Mouse (Mus musculus) macrophage (primary cell): ENCODE measurements around the gene Chrm1. TPM values are rescaled to one million over a fixed set of nuclear protein-coding genes. Genes with fewer than 3 reads are reported as not detected.

Experiments used
- H3K27ac ChIP-seq: fragments of 350-480 bp; formaldehyde crosslinking; 2 replicates; pipeline ENCODE4 v1.9.0; 2021
- H3K36me3 ChIP-seq: fragments of 350-480 bp; formaldehyde crosslinking; 2 replicates; pipeline ENCODE4 v1.9.0; 2021; ENCODE audit errors: inconsistent target
- H3K4me3 ChIP-seq: fragments of 350-480 bp; formaldehyde crosslinking; 2 replicates; pipeline ENCODE4 v1.9.0; 2021; ENCODE audit errors: inconsistent target
- H3K79me2 ChIP-seq: fragments of 350-480 bp; formaldehyde crosslinking; 2 replicates; pipeline ENCODE4 v1.9.0; 2021; ENCODE audit errors: inconsistent target
- WGBS: methylation state at CpG from one replicate; pipeline ENCODE4 v1.1.7; 2026; ENCODE audit warnings: inconsistent platforms; ENCODE audit not compliant: missing documents; 5-methylcytosine and 5-hydroxymethylcytosine counted together
- polyA plus RNA-seq: library from polyadenylated mRNA; stranded (reverse); fragments of 250-400 nt; gene quantifications from 3 replicates; pipeline ENCODE4 v1.2.4, GENCODE M21; 2018; ENCODE audit warnings: inconsistent platforms
- total RNA-seq, 78 experiments: library from RNA; depleted of rRNA; stranded (reverse); fragments of 250-400 nt; gene quantifications; 1 replicate in 9 of 78; 2 replicates in 24 of 78; 3 replicates in 43 of 78; 4 replicates in 2 of 78; pipeline ENCODE4 v1.2.4; 2018; ENCODE audit warnings: inconsistent platforms in 56 of 78

The Chrm1 gene
- total RNA-seq (2018; cell fraction: chromatin; rRNA removed): not detected
- not detected for total RNA-seq (2018; cell fraction: cytosol; rRNA removed)
- not detected for total RNA-seq (2018; cell fraction: nucleus; rRNA removed)
- polyA plus RNA-seq: not detected in 3 replicates

- H3K27ac ChIP-seq: no peak within 1 kb of the TSS
- 62% methylated on average over 8 of the region's 9 CpGs for WGBS
These were observed at the start of gene Chrm1 for GRCm38 (mm10) chr19:8663360-8663839. Chrm1 (plus strand) TSS chr19:8663789.

GRCm38 (mm10) chr19:8614343-8614742 lies 49.2 kb upstream of the Chrm1 start:
- H3K27ac ChIP-seq: no peak overlapping the region
- H3K36me3 ChIP-seq: no peaks in the 10 kb centered on the region
- H3K4me3 ChIP-seq: no peak overlapping the region
- H3K79me2 ChIP-seq: no peaks in the 10 kb centered on the region
- WGBS: 82% methylated on average over 2 of the region's 2 CpGs

More at GRCm38 (mm10) chr19:8663360-8663839, at the start of gene Chrm1:
- Histone ChIP-seq H3K4me3 (no peak within 1 kb of the TSS), H3K36me3 (no peaks in the 10 kb centered on the region), H3K79me2 (no peaks in the 10 kb centered on the region)

- Histone ChIP-seq H3K4me3 (no peak overlapping the region), H3K79me2 (no peaks in the 10 kb centered on the region), H3K36me3 (no peaks in the 10 kb centered on the region), H3K27ac (no peak overlapping the region)
- 43% methylated on average over 3 of the region's 4 CpGs for WGBS
These were observed 47.3 kb upstream of the Chrm1 start for GRCm38 (mm10) chr19:8616314-8616713.

- no peak within 1 kb of the TSS for H3K27ac ChIP-seq
- H3K79me2 ChIP-seq: no peaks in the 10 kb centered on the region
- WGBS: 85% methylated on average over 6 of the region's 7 CpGs
- no peak within 1 kb of the TSS for H3K4me3 ChIP-seq
- no peaks in the 10 kb centered on the region for H3K36me3 ChIP-seq
These were observed 45.7 kb upstream of the Chrm1 start, which contains the start of gene Slc22a6 for GRCm38 (mm10) chr19:8617904-8618303. Slc22a6 (plus strand) TSS chr19:8618039.

GRCm38 (mm10) chr19:8621098-8621497 lies 42.5 kb upstream of the Chrm1 start:
- H3K4me3 ChIP-seq: no peak overlapping the region
- WGBS: 98% methylated on average over 7 of the region's 7 CpGs

GRCm38 (mm10) chr19:8630249-8630648 lies 33.3 kb upstream of the Chrm1 start:
- Histone ChIP-seq H3K36me3 (no peaks in the 10 kb centered on the region), H3K27ac (no peak overlapping the region), H3K79me2 (no peaks in the 10 kb centered on the region), H3K4me3 (no peak overlapping the region)
- WGBS: 88% methylated on average over 2 of the region's 2 CpGs

More at GRCm38 (mm10) chr19:8621098-8621497, 42.5 kb upstream of the Chrm1 start:
- Histone ChIP-seq H3K79me2 (no peaks in the 10 kb centered on the region), H3K27ac (no peak overlapping the region), H3K36me3 (no peaks in the 10 kb centered on the region)

GRCm38 (mm10) chr19:8630826-8631225 lies 32.8 kb upstream of the Chrm1 start:
- 90% methylated on average over 6 of the region's 6 CpGs for WGBS
- H3K27ac ChIP-seq: no peak overlapping the region
- H3K4me3 ChIP-seq: no peak overlapping the region

GRCm38 (mm10) chr19:8632029-8632428 lies 31.6 kb upstream of the Chrm1 start:
- Histone ChIP-seq H3K27ac (no peak overlapping the region), H3K36me3 (no peaks in the 10 kb centered on the region), H3K4me3 (no peak overlapping the region), H3K79me2 (no peaks in the 10 kb centered on the region)
- WGBS: 76% methylated on average over 1 of the region's 1 CpGs

More at GRCm38 (mm10) chr19:8630826-8631225, 32.8 kb upstream of the Chrm1 start:
- H3K79me2 ChIP-seq: no peaks in the 10 kb centered on the region
- no peaks in the 10 kb centered on the region for H3K36me3 ChIP-seq

- no peaks in the 10 kb centered on the region for H3K79me2 ChIP-seq
- no peaks in the 10 kb centered on the region for H3K36me3 ChIP-seq
- H3K4me3 ChIP-seq: no peak overlapping the region
- H3K27ac ChIP-seq: no peak overlapping the region
- WGBS: 1% methylated on average over 5 of the region's 5 CpGs
These were observed 21.5 kb upstream of the Chrm1 start for GRCm38 (mm10) chr19:8642086-8642485.

- 90% methylated on average over 2 of the region's 2 CpGs for WGBS
- Histone ChIP-seq H3K4me3 (no peak overlapping the region), H3K36me3 (no peaks in the 10 kb centered on the region), H3K27ac (no peak overlapping the region), H3K79me2 (no peaks in the 10 kb centered on the region)
These were observed 17.2 kb upstream of the Chrm1 start for GRCm38 (mm10) chr19:8646393-8646792.

- H3K79me2 ChIP-seq: no peaks in the 10 kb centered on the region
- H3K36me3 ChIP-seq: no peaks in the 10 kb centered on the region
These were observed 7.8 kb upstream of the Chrm1 start for GRCm38 (mm10) chr19:8655833-8656232.

GRCm38 (mm10) chr19:8656341-8656740 lies 7.2 kb upstream of the Chrm1 start:
- 82% methylated on average over 4 of the region's 4 CpGs for WGBS
- no peak overlapping the region for H3K4me3 ChIP-seq

More at GRCm38 (mm10) chr19:8655833-8656232, 7.8 kb upstream of the Chrm1 start:
- Histone ChIP-seq H3K4me3 (no peak overlapping the region), H3K27ac (no peak overlapping the region)

GRCm38 (mm10) chr19:8661821-8662307 lies 1.7 kb upstream of the Chrm1 start:
- no peak overlapping the region for H3K27ac ChIP-seq
- WGBS: 8% methylated on average over 25 of the region's 35 CpGs
- no peak overlapping the region for H3K4me3 ChIP-seq
- no peaks in the 10 kb centered on the region for H3K79me2 ChIP-seq
- no peaks in the 10 kb centered on the region for H3K36me3 ChIP-seq

More at GRCm38 (mm10) chr19:8656341-8656740, 7.2 kb upstream of the Chrm1 start:
- no peak overlapping the region for H3K27ac ChIP-seq
- H3K79me2 ChIP-seq: no peaks in the 10 kb centered on the region
- no peaks in the 10 kb centered on the region for H3K36me3 ChIP-seq

GRCm38 (mm10) chr19:8662337-8662736 lies 1.3 kb upstream of the Chrm1 start:
- Histone ChIP-seq H3K36me3 (no peaks in the 10 kb centered on the region), H3K27ac (no peak overlapping the region), H3K4me3 (no peak overlapping the region), H3K79me2 (no peaks in the 10 kb centered on the region)
- WGBS: 3% methylated on average over 11 of the region's 11 CpGs

- H3K4me3 ChIP-seq: no peak overlapping the region
- no peak overlapping the region for H3K27ac ChIP-seq
- no peaks in the 10 kb centered on the region for H3K36me3 ChIP-seq
- 34% methylated on average over 7 of the region's 10 CpGs for WGBS
- no peaks in the 10 kb centered on the region for H3K79me2 ChIP-seq
These were observed 377 bp downstream of the Chrm1 start for GRCm38 (mm10) chr19:8663911-8664421.
